Mouse (Mus musculus) hindbrain, postnatal 0 days (tissue): ENCODE measurements around the gene Tspan9. TPM values are rescaled to one million over a fixed set of nuclear protein-coding genes. Genes with fewer than 3 reads are reported as not detected.

Source experiments
- ATAC-seq: fragments of 200-750 bp; cut with Nextera tagmentation; 2 replicates; pipeline ENCODE4 v1.8.0; 2017; ENCODE audit warnings: mild to moderate bottlenecking, moderate TSS enrichment, moderate library complexity
- DNase-seq: peaks from one replicate; pipeline ENCODE4 v3.0.0-alpha.2; 2015; ENCODE audit warnings: low spot score
- H3K27ac ChIP-seq: fragments of 300-500 bp; sonication (generic); 2 replicates; pipeline ENCODE4 v1.5.1; 2014; ENCODE audit warnings: mild to moderate bottlenecking
- H3K27me3 ChIP-seq: fragments of 300-500 bp; sonication (generic); 2 replicates; pipeline ENCODE4 v1.6.1; 2014; ENCODE audit warnings: low read length, mixed read lengths; ENCODE audit not compliant: insufficient read depth
- H3K36me3 ChIP-seq: fragments of 300-500 bp; sonication (generic); 2 replicates; pipeline ENCODE4 v1.6.1; 2014; ENCODE audit warnings: low read length, mixed read lengths; ENCODE audit not compliant: insufficient read depth
- H3K4me1 ChIP-seq: fragments of 300-500 bp; sonication (generic); 2 replicates; pipeline ENCODE4 v1.6.1; 2014; ENCODE audit warnings: antibody characterized with exemption, low read length, mixed read lengths; ENCODE audit not compliant: insufficient read depth
- H3K4me2 ChIP-seq: fragments of 300-500 bp; sonication (generic); 2 replicates; pipeline ENCODE4 v1.6.1; 2014; ENCODE audit warnings: low read depth, mild to moderate bottlenecking, low read length, moderate library complexity, mixed read lengths
- H3K4me3 ChIP-seq: fragments of 300-500 bp; sonication (generic); 2 replicates; pipeline ENCODE4 v1.5.1; 2014; ENCODE audit warnings: low read length
- H3K9ac ChIP-seq: fragments of 300-500 bp; sonication (generic); replicated peaks from 2 replicates; pipeline ENCODE4 v1.6.1; 2014; ENCODE audit warnings: mild to moderate bottlenecking, low read length, moderate library complexity, mixed read lengths
- H3K9me3 ChIP-seq: fragments of 300-500 bp; sonication (generic); 2 replicates; pipeline ENCODE4 v1.6.1; 2016; ENCODE audit warnings: low read length, mixed read lengths
- CTCF ChIP-seq: IDR thresholded peaks from 2 replicates; pipeline ENCODE4 v1.5.1; 2016; ENCODE audit warnings: antibody characterized with exemption, control low read depth, low read depth
- WGBS: fragments of 180-500 bp; shearing (Covaris S2); extraction: QIAGEN DNeasy Blood & Tissue Kit; methylation state at CpG from one replicate; pipeline ENCODE4 v1.1.7; 2014; 5-methylcytosine and 5-hydroxymethylcytosine counted together
- polyA plus RNA-seq: library from polyadenylated mRNA; unstranded; fragments of >200 nt; fragmentation: Nextera tagmentation; extraction: Ambion mirVana; gene quantifications from 2 replicates; pipeline ENCODE4 v1.2.1, GENCODE M21; 2015
- total RNA-seq: library from RNA; depleted of rRNA; stranded (reverse); fragments of >200 nt; gene quantifications from 2 replicates; pipeline ENCODE4 v1.2.3, GENCODE M21; 2014

Tspan9 gene
- total and polyA plus RNA-seq, 2 experiments from 2014 or later = 70.1 to 177 TPM

DNA sequence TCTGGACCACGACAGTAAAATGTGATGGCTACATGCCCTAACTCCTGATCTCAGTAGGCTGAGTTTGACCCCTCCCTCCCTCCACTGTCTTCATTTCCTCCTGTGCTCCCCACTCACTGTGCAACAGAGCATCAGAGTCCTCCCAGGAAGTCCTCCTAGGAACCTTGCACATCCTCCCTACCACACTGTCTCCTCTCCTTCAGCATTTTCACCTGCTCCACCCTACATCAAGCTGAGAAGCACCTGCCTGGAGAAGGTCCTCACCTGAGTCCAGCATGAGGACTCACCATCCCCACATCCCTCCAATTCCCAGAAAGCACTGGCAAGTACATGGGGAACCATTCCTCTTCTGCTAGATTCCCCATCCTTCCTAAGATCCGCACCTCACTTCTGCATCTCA is 111.8 kb downstream of the Tspan9 start:
- Histone ChIP-seq H3K9me3 (no peaks in the 10 kb centered on the region), H3K4me2 (peak overlapping the region; percentile 97), H3K36me3 (no peaks in the 10 kb centered on the region), H3K27ac (no peak overlapping the region), H3K4me3 (no peak overlapping the region), H3K4me1 (peaks cover 50% of the 10 kb centered on the region), H3K27me3 (no peaks in the 10 kb centered on the region), H3K9ac (no peak overlapping the region; the same call in 1 of the 2 replicates)
- ATAC-seq (no peak), DNase-seq (no peak)
- 69% methylated on average over 2 of the region's 2 CpGs for WGBS
- TF ChIP-seq CTCF = no peak

DNA sequence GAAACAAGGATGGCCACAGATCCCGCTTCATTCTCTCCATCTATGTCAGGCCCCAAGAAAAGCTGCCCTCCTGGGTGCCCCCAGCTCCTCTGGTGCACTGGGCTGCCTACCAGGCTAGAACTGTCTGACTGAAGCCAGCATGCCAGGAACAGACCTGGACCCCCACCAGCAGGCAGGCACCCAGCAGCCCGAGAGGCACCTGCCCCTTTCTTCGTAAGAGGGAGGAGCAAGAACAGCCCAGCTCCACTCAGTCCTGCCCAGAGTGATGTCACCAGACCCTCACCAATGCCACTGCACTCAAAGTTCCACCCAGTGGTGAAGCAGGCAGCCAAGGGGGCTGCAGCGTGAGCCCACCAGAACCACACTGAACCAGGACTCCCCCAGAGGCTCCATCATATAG is 112.3 kb downstream of the Tspan9 start:
- peak; percentile 56 for DNase-seq

DNA sequence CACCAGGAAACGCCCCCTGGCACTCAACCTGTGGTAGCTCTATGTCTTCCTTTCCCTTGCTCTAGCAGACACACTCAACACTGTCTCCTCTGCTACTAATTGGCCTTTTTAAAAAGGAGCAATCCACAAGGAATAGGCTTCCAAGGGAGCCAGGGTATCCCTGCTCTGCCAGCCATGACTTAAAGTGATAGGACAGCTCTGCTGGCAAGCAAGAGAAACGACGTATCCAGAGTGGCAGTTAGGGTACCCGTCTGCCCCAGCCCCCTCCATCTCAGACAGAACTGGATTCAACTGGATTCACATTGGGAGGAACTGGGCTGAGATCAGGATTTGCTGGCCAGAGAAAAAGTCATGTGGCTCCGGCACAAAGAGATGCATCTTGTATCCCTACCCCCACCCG is 112.9 kb downstream of the Tspan9 start:
- Histone ChIP-seq H3K9ac (no peak overlapping the region; the same call in 1 of the 2 replicates), H3K9me3 (no peaks in the 10 kb centered on the region), H3K27ac (peak overlapping the region; percentile 65; the same call in 1 of the 2 replicates), H3K4me3 (no peak overlapping the region), H3K4me2 (no peak overlapping the region), H3K36me3 (no peaks in the 10 kb centered on the region), H3K4me1 (peaks cover 43% of the 10 kb centered on the region), H3K27me3 (no peaks in the 10 kb centered on the region)
- DNase-seq (peak; percentile 61), ATAC-seq (peak; percentile 36)
- TF ChIP-seq CTCF = no peak
- WGBS = 40% methylated on average over 6 of the region's 6 CpGs

More for the DNA sequence above, 112.3 kb downstream of the Tspan9 start:
- Histone ChIP-seq H3K4me3 (no peak overlapping the region), H3K27me3 (no peaks in the 10 kb centered on the region), H3K36me3 (no peaks in the 10 kb centered on the region), H3K4me2 (peak overlapping the region; percentile 97; the same call in 1 of the 2 replicates), H3K9ac (no peak overlapping the region; the same call in 1 of the 2 replicates), H3K9me3 (no peaks in the 10 kb centered on the region), H3K27ac (peak overlapping the region; percentile 65), H3K4me1 (peaks cover 49% of the 10 kb centered on the region)
- peak; percentile 5; the same call in 1 of the 2 replicates for ATAC-seq
- WGBS = 30% methylated on average over 4 of the region's 4 CpGs
- no peak; the same call in 1 of the 2 replicates for TF ChIP-seq CTCF

- no peaks in the 10 kb centered on the region for H3K27me3 ChIP-seq
- TF ChIP-seq CTCF = no peak
- H3K4me2 ChIP-seq = no peak overlapping the region
- H3K9ac ChIP-seq = no peak overlapping the region; the same call in 1 of the 2 replicates
- DNase-seq (no peak), ATAC-seq (no peak)
- peaks cover 42% of the 10 kb centered on the region for H3K4me1 ChIP-seq
- peak overlapping the region; percentile 65; the same call in 1 of the 2 replicates for H3K27ac ChIP-seq
- no peaks in the 10 kb centered on the region for H3K36me3 ChIP-seq
- no peaks in the 10 kb centered on the region for H3K9me3 ChIP-seq
- H3K4me3 ChIP-seq = no peak overlapping the region
- 78% methylated on average over 9 of the region's 9 CpGs for WGBS
Observed at GRCm38 (mm10) chr6:128029517-128030348, 113.7 kb downstream of the Tspan9 start.

DNA sequence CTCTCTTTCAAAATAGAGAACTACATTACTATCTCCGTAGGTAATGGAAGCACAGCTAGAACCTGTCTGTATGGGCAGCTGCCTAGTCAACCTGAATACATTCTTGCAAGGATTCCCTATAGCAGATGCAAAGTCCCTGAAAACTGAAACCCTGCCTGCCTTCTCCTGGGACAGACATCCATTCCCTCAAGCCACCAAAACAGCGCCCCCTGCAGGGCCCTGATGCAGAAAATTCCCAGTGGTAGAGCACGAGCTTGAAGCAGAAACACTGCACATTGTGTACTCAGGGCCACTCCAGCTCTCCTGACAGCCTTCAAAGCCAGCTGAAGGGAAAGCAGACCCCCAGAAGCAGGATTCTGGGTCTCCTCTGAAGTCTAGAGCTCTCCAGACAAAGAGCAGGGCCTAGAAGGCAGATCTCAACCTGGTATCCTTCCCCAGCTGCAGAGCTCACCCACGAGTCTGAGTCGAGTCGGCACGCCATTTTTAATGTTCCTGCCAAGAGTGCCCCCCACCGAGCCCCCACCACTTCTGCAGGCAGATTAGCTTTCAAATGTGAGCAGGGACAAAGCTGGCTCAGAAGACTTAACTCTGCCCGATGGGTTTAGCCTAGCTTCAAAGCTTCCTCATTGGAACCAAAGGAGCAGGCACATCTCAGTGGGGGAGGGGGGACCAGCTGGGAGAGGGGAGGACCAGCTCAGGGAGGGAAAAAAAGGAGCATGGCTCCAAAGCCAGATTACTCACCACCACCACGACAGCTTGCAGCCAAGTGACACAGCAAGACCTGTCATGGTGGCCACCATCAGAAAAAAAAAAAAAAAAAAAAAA is 115.1 kb downstream of the Tspan9 start:
- no peaks in the 10 kb centered on the region for H3K36me3 ChIP-seq
- H3K4me1 ChIP-seq = peaks cover 42% of the 10 kb centered on the region
- 18% methylated on average over 10 of the region's 10 CpGs for WGBS
- H3K9me3 ChIP-seq = no peaks in the 10 kb centered on the region
- ATAC-seq = peak; percentile 39
- H3K27me3 ChIP-seq = no peaks in the 10 kb centered on the region
- H3K27ac ChIP-seq = peak overlapping the region; percentile 69
- TF ChIP-seq CTCF = peak; percentile 75
- H3K4me3 ChIP-seq = no peak overlapping the region
- peak; percentile 78 for DNase-seq
- H3K4me2 ChIP-seq = no peak overlapping the region
- no peak overlapping the region for H3K9ac ChIP-seq

GRCm38 (mm10) chr6:128025997-128026396 is 117.4 kb downstream of the Tspan9 start:
- peaks cover 41% of the 10 kb centered on the region for H3K4me1 ChIP-seq
- ATAC-seq (no peak), DNase-seq (no peak)
- H3K4me3 ChIP-seq = no peak overlapping the region
- no peak overlapping the region for H3K9ac ChIP-seq
- TF ChIP-seq CTCF = no peak
- no peaks in the 10 kb centered on the region for H3K9me3 ChIP-seq
- H3K27me3 ChIP-seq = no peaks in the 10 kb centered on the region
- 90% methylated on average over 8 of the region's 8 CpGs for WGBS
- no peak overlapping the region for H3K4me2 ChIP-seq
- no peak overlapping the region for H3K27ac ChIP-seq
- no peaks in the 10 kb centered on the region for H3K36me3 ChIP-seq
